Mouse (Mus musculus): Measurements from ENCODE around the gene Gm17622.

Gm17622 gene

DNA sequence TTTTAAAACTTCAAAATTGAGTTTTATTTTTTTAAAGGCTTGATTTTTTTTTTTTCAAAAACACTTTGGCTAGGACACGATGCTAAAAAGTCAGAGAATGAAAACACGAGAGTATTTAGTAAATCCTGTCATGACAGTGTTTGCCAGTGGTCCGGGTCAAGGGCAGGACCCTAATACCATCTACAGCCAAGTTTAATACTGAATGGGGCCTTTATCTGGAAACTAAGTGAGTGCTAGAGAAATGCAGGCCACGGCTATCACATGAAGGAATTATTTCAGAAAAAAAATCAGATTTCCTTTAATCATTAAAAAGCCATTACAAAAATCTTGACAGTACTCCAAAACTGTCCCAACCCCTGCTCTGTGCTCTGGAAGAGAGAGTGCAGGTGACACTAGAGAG is 15.1 kb downstream of the Gm17622 start:
- in situ Hi-C loops (cut with MboI; ENCODE audit: low pct_unique_long_range_greater_than_20kb in 1 of 2, low sequenced_read_pairs in 2 of 2, unreplicated experiment in 1 of 2), result no loop called here

DNA sequence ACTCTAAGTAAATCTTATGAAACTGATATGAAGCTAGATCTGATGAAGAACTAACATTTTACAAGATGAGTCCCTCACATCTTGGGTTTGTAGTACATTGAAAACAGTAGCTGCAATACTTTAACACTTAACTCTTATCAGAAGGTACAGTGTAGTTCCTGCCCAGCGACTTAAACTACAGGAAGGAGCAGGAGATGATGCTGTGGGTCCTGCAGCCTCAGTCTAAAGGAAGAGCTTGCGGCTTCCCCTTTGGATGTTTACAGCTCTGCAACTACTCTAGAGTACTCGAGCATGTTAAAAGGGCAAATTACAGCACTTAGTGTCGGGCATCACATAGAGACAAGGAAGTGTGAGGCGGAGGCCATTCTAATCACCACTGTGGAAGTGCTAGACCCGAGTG is 15.8 kb downstream of the Gm17622 start:
- in situ Hi-C loops (cut with MboI; ENCODE audit: low pct_unique_long_range_greater_than_20kb in 1 of 2, low sequenced_read_pairs in 2 of 2, unreplicated experiment in 1 of 2), result no loop called here

DNA sequence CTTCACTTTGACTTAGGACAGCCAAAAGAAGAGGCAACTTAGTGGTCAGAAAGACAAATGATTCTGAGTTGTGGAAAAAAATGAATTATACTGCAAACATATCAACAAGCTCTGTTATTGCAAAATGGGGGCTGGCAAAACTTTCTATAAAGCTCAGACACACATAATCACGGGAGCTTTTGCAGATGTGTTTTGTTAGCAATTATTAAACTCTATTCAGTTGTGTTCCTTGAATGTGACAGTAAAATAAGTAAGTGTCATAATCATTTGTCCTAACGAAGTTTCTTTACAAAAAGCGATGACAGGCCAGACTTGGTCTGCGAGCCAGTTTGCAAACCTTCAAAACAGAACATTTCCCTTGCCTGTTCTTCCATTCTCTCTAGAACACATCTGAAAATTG is 17.0 kb downstream of the Gm17622 start:
- in situ Hi-C loops (cut with MboI; ENCODE audit: low pct_unique_long_range_greater_than_20kb in 1 of 2, low sequenced_read_pairs in 2 of 2, unreplicated experiment in 1 of 2), result no loop called here

DNA sequence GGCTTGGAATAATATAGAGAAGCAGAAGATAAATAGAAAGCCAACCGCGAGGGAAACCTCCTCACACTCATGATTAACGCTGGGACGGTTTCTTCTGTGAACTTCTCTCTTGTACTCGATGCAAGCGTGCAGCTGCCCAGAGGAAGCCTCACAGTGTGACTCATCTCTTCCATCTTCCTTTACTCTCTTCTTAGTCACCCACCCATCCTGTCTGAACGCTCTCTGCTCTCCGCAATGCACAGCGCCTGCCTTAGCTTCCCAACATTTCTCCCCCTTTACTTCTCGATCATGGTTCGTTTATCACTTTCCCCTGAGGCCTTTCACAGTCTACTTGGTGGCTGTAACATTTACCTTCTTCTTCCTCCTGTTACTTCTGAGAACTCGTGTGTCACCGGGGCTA is 20.1 kb downstream of the Gm17622 start:
- in situ Hi-C loops (cut with MboI; ENCODE audit: low pct_unique_long_range_greater_than_20kb in 1 of 2, low sequenced_read_pairs in 2 of 2, unreplicated experiment in 1 of 2), result no loop called here

DNA sequence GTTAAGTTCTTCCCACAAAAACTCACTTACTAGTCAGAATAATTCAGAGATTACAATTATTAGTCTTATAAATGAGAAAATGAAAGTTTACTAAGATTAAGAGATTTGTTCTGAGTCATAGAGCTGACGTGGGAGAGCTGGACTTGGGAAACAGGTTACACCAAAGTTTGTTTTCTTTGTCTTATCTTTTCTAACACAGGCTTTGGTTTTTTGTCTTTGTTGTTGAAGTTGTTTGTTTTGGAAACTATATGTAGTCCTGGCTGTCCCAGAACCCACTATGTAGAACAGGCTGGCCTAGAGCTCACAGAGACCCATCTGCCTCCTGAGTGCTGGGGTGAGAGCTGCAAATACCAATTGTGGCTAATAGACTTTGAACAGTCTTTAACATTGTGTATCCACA is 20.7 kb downstream of the Gm17622 start:
- in situ Hi-C loops (cut with MboI; ENCODE audit: low pct_unique_long_range_greater_than_20kb in 1 of 2, low sequenced_read_pairs in 2 of 2, unreplicated experiment in 1 of 2), result no loop called here

DNA sequence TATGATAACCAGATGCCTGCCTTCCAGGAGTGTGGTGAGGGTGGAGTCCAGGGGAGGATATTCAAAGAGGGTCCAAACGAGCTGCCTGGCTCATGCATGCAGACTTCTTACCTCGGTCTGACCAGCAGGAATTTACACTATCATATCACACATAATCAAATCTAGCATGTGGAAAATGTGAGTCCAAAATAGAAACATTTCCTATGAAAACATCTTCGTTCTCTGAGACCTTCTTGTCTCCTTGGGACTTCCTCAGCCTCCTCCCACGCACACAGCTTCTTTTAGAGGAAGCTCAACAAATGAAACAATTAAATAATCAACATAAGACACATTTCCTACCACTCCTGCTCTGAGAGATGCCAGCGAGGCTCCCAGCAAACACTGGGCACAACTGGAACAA is 21.4 kb downstream of the Gm17622 start:
- in situ Hi-C loops (cut with MboI; ENCODE audit: low pct_unique_long_range_greater_than_20kb in 1 of 2, low sequenced_read_pairs in 2 of 2, unreplicated experiment in 1 of 2), result no loop called here

DNA sequence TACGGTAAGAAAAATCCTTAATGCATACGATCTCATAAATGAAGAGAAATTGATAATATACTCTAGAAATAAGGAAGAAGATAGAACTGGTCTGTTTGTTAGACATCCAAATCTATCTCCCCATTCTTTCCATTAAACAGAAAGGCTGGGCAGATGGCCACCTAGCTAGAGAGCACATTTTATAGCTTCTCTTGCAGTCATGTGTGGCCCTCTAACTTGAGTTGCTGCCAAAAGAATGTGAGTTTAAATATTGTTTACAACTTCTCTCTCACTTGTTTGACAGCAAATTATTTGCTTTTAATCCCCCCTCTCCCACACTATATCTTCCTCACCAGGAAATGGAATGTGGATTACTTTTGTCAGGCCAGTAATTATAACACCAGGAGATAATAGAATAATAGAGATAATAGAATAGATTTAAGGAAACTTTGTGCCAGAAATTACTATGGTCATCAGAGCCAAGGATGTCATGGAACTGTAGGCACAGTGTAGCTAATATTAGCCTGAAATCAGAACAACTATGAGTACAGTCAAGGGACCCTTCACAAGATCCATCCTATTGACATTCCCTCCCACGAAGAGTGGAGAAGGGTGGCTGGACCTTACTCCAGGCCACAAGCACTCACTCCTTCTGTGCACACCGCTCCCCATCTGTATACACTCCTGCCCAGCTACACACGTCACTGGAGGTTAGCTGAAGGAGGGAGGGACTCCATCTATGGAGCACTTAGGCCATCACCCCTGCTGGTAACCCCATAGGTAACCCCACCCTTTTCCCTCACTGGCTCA is 23.8 kb downstream of the Gm17622 start:
- in situ Hi-C loops (cut with MboI; ENCODE audit: low pct_unique_long_range_greater_than_20kb in 1 of 2, low sequenced_read_pairs in 2 of 2, unreplicated experiment in 1 of 2), result no loop called here

DNA sequence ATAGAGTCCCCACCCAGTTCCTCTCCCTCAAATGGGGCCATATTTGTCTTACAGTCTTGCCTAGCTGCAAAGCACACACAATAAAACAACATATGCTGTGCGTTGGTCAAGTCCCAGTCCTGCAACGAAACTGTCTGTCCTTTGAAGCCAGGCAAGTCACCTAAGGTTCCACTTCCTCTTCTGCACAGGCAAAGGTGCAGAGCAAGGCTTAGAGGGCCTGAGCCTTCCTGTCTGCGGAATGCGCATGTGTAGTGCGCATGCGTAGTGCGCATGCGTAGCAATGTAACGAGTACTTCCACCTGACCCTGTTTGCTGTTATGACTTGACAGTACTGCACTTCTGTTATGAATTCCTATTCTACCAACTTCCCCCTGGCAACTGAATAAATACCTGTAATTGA is 25.7 kb downstream of the Gm17622 start:
- in situ Hi-C loops (cut with MboI; ENCODE audit: low pct_unique_long_range_greater_than_20kb in 1 of 2, low sequenced_read_pairs in 2 of 2, unreplicated experiment in 1 of 2), result no loop called here

DNA sequence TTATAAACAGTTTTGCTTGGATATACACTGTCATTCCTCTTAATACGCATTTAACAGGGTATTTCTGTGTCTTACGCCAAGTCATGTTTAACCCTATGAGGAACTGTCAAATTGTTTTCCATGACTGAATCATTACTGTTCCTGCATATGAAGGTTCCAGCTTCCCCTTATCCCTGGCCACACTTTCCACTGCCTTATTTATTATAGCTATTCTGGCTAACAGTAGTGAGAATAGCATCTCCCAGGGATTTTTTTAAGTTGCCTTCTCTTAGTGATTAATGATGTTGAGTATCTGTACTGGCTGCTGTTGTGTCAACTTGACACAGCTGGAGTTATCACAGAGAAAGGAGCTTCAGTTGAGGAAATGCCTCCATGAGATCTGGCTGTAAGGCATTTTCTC is 26.8 kb downstream of the Gm17622 start:
- in situ Hi-C loops (cut with MboI; ENCODE audit: low pct_unique_long_range_greater_than_20kb in 1 of 2, low sequenced_read_pairs in 2 of 2, unreplicated experiment in 1 of 2), result no loop called here

DNA sequence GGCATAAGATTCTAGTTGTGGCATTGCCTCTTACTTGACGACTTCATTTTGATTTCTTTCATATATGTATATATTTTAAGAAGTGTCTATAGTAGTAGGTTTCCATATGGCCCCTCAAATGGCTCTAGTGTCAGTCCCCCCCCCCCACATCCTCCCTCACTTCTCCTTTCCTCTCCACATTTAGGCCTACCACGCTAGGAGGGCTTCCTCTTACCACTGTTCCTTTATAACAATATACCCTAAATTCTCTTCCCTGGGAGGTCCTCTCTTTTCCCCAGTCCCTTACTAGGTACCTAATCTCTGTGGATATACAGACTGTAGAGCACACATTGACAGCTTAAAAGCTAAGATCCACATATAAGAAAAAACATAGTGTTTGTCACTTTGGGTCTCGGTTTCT is 30.8 kb downstream of the Gm17622 start:
- in situ Hi-C loops (cut with MboI; ENCODE audit: low pct_unique_long_range_greater_than_20kb in 1 of 2, low sequenced_read_pairs in 2 of 2, unreplicated experiment in 1 of 2), result loop anchor here in 1 of 2 experiments (10.0 kb wide), 1 partner anchor 1516 kb away; no protein-coding TSS in a partner anchor

DNA sequence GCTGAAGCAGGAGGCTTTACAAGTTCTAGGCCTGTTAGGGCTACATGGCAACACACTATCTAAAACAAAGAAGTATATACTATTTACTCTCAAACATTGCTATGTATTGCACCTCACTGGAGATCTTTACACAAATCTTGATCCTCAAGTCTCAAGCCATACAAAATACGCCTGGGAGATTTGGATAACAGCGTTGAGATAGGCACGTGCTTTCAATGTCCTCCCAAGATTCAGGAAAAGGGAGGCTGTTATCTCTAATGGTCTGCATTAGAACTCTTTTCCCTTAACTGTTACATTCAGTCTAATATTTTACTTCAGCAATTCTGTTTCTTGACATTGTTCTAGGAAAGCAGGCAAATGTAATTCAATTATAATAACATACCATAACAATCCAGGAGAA is 36.5 kb downstream of the Gm17622 start:
- in situ Hi-C loops (cut with MboI; ENCODE audit: low pct_unique_long_range_greater_than_20kb in 1 of 2, low sequenced_read_pairs in 2 of 2, unreplicated experiment in 1 of 2), result loop anchor here in 1 of 2 experiments (10.0 kb wide), 1 partner anchor 1522 kb away; no protein-coding TSS in a partner anchor

DNA sequence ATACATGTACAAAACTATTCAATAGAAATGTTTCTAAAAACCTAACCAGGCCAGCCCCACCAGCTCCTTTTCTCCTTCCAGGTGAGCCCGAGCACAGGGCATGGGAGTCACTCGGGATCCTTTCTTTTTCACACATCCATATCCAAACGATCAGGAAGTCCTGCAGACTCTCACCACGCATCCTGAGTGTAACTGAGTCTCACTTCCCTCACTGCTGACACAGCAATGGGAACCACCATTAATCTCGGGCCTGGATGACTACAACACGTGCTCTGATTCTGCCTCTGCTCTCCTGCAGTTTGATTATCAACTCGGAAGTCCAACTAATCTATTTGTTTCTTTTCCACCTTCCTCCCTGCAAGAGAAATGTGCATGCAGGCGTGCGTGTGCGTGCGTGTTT is 37.3 kb downstream of the Gm17622 start:
- in situ Hi-C loops (cut with MboI; ENCODE audit: low pct_unique_long_range_greater_than_20kb in 1 of 2, low sequenced_read_pairs in 2 of 2, unreplicated experiment in 1 of 2), result loop anchor here in 1 of 2 experiments (10.0 kb wide), 1 partner anchor 1523 kb away; no protein-coding TSS in a partner anchor

DNA sequence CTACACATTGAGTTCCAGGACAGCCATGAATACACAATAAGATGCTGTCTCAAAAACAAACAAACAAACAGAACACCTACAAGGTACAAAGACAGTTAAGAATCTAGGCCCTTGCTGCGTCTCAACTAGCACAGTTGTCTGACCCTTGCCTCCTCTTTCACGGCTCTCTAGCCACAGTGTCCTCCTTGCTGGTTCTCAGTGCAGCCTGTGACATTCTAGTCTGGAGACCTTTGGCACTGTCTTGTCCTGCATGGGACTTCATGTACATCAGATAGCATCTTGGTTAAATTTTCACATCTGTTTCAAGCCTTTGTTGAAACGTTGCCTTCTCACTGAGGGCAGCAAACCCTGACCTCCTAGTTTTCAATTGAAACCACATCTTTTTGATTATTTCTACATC is 38.2 kb downstream of the Gm17622 start:
- in situ Hi-C loops (cut with MboI; ENCODE audit: low pct_unique_long_range_greater_than_20kb in 1 of 2, low sequenced_read_pairs in 2 of 2, unreplicated experiment in 1 of 2), result loop anchor here in 1 of 2 experiments (10.0 kb wide), 1 partner anchor 1524 kb away; no protein-coding TSS in a partner anchor

DNA sequence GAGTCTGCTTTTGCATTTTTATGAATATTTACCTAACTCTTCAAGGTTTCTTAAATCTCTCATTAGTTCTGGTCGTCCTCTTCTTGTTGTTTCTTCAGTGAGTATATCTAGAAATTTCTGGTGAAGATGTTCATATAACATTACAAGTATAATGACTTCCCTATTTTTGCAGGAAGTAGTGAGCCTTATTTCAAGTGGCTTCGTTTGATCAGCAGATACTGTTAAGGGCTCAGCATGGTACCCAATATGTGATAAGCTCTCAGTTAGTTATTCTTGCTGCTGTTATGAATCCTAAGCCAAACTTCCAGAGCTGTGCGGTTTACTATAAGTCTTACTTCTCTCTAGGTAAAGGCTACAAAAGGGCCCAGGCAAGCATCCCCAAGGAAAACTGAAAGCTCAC is 39.0 kb downstream of the Gm17622 start:
- in situ Hi-C loops (cut with MboI; ENCODE audit: low pct_unique_long_range_greater_than_20kb in 1 of 2, low sequenced_read_pairs in 2 of 2, unreplicated experiment in 1 of 2), result loop anchor here in 1 of 2 experiments (10.0 kb wide), 1 partner anchor 1525 kb away; no protein-coding TSS in a partner anchor

DNA sequence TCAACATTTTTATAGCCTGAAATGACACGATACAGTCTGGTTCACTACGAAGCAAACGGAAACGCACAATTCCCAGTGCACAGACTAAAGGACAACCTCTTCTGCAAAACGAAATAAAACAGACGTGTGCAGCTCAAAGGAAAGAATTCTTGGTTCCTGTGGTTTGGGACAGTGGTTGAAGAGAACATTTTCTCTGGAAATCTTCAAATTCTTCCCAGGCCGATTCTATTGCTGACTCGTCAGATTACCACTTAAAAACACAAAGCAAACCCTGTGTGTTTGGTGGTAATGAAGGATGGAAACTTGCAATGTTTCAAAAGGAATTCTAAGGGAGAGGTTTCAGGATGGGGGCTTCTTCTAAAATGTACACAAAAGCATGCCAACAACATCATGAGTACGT is 39.5 kb downstream of the Gm17622 start:
- in situ Hi-C loops (cut with MboI; ENCODE audit: low pct_unique_long_range_greater_than_20kb in 1 of 2, low sequenced_read_pairs in 2 of 2, unreplicated experiment in 1 of 2), result no loop called here

DNA sequence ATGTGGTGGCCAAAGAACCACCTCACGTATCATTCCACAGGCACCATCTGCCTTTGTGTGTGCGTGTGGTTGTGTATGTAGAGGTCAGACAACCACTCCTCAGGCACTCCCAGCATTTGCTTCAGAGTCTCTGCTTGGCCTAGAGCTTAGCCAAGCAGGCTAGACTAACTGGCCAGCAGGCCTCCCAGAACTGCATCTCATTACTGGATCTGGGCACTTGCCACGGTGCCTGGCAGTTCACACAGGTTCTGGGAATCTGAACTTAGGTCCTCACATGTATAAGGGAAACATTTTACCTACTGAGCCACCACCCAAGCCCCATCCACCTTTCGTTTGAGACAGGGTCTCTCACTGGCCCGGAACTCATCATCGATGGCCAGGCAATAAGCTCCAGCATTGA is 41.6 kb downstream of the Gm17622 start:
- in situ Hi-C loops (cut with MboI; ENCODE audit: low pct_unique_long_range_greater_than_20kb in 1 of 2, low sequenced_read_pairs in 2 of 2, unreplicated experiment in 1 of 2), result no loop called here

DNA sequence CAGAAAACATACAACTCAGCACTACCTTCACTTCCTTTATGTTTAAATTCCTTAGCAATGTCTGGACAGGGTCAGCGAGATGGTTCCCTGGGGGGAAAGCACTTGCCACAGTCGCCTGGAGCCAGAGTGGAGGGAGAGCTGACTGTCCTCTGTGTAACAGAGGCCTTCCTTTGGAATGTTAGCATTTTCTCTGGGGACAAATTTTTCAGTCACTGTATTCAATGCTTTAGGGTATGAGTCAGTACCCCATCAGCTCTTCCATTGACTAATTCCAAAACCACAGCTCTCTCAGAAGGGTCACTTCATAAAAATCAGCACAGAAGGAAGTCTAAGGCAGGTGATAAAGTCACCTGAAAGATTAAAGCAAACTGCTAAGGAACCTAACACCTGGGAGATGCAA is 43.2 kb downstream of the Gm17622 start:
- in situ Hi-C loops (cut with MboI; ENCODE audit: low pct_unique_long_range_greater_than_20kb in 1 of 2, low sequenced_read_pairs in 2 of 2, unreplicated experiment in 1 of 2), result no loop called here

DNA sequence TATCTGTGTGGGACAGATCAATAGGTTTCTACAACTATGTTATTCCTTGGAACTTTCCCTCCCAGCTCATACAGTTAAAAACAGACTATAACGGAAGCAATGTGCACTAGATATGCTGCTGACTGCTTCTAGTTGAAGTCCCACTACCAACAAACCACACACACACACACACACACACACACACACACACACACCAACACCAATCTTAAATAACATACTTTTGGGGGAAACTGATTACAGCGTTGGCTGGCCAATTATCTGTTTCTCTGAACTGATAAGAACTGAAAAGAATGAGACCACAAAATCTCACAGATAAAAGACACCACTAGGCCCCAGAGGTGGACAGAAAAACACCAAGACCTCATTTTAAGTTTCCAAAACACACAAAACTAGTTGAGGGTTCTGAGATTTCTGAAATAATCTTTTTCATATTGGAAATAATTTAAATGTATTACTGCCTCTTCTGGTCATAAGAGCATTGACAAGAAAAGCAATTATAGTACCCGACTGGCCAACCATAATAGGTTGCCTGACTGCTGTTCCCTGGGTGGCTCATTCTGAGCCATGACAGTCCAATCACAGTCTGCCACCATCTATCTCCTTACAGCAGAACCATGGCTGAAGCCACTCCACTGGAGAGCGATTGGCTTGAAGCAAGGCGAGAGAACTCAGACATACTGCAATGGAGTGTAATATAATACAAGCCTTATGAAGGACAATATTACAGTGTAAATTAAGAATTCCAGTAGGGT is 46.5 kb downstream of the Gm17622 start:
- in situ Hi-C loops (cut with MboI; ENCODE audit: low pct_unique_long_range_greater_than_20kb in 1 of 2, low sequenced_read_pairs in 2 of 2, unreplicated experiment in 1 of 2), result no loop called here

DNA sequence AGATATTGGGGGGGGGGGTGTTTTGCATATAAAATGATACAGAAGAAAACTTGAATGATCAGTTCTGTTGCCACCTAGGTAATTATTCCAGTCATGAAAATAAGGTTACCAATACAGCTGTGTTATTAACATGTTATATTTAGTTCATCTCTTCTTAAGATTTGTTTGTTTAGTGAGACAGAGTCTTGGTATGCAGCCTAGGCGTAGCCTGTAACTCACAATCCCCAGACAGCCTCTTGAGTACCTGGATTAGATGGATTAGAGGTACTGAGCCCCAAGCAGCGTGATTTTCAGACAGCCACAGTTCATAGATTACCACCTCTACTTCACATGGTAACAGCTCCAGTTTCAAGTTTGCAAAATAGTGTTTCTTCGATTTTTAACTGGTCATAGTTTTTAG is 47.6 kb downstream of the Gm17622 start:
- in situ Hi-C loops (cut with MboI; ENCODE audit: low pct_unique_long_range_greater_than_20kb in 1 of 2, low sequenced_read_pairs in 2 of 2, unreplicated experiment in 1 of 2), result no loop called here
